Mouse (Mus musculus): ENCODE measurements at regions not wholly inside any gene's neighbourhood (a gene's known extent, or its start where the extent isn't known, plus 50 kb on each side); places are given as distances from the start of the nearest gene placed in this dataset.
A peak's percentile ranks its signal among the peaks of the same experiment; 100 is the strongest.

- no peak overlapping the region for H3K4me3 ChIP-seq (ENCODE audit: low read depth, low read length)
- H3K27me3 ChIP-seq (ENCODE audit: control insufficient read depth, insufficient read depth, low read length) = no peaks in the 10 kb centered on the region
- TF ChIP-seq POLR2A (IDR thresholded peaks at IDR 0.05; ENCODE audit: low read depth, low read length) (no peak), CTCF (IDR thresholded peaks at IDR 0.05; ENCODE audit: extremely low read depth, insufficient read length, insufficient replicate concordance, low read depth, low read length) (no peak)
- H3K4me1 ChIP-seq (ENCODE audit: control insufficient read depth, insufficient read depth, insufficient read length, low read length) = no peaks in the 10 kb centered on the region
- no peaks in the 10 kb centered on the region for H3K36me3 ChIP-seq (ENCODE audit: control insufficient read depth, insufficient read depth, low read length)
- H3K27ac ChIP-seq (ENCODE audit: insufficient read depth, low read depth, low read length) = no peak overlapping the region
Measured at GRCm38 (mm10) chr11:12836387-12836786, 371.6 kb upstream of the Cobl start.

GRCm38 (mm10) chr11:12812021-12812420 lies 347.3 kb upstream of the Cobl start:
- H3K4me3 ChIP-seq (ENCODE audit: low read depth, low read length) = no peak overlapping the region
- no peaks in the 10 kb centered on the region for H3K36me3 ChIP-seq (ENCODE audit: control insufficient read depth, insufficient read depth, low read length)
- H3K27me3 ChIP-seq (ENCODE audit: control insufficient read depth, insufficient read depth, low read length) = no peaks in the 10 kb centered on the region
- H3K4me1 ChIP-seq (ENCODE audit: control insufficient read depth, insufficient read depth, insufficient read length, low read length) = no peaks in the 10 kb centered on the region
- H3K27ac ChIP-seq (ENCODE audit: insufficient read depth, low read depth, low read length) = no peak overlapping the region
- TF ChIP-seq CTCF (IDR thresholded peaks at IDR 0.05; ENCODE audit: extremely low read depth, insufficient read length, insufficient replicate concordance, low read depth, low read length) (no peak), POLR2A (IDR thresholded peaks at IDR 0.05; ENCODE audit: low read depth, low read length) (no peak)

GRCm38 (mm10) chr11:12810949-12811881 lies 346.5 kb upstream of the Cobl start:
- 40% methylated on average over 11 of the region's 11 CpGs for WGBS
- TF ChIP-seq CTCF (IDR thresholded peaks at IDR 0.05; ENCODE audit: extremely low read depth, insufficient read length, insufficient replicate concordance, low read depth, low read length) = peak; percentile 21; the same call in 1 of the 2 replicates
- no peak for TF ChIP-seq POLR2A (IDR thresholded peaks at IDR 0.05; ENCODE audit: low read depth, low read length)
- Histone ChIP-seq H3K36me3 (ENCODE audit: control insufficient read depth, insufficient read depth, low read length) (no peaks in the 10 kb centered on the region), H3K4me3 (ENCODE audit: low read depth, low read length) (no peak overlapping the region), H3K4me1 (ENCODE audit: control insufficient read depth, insufficient read depth, insufficient read length, low read length) (no peaks in the 10 kb centered on the region), H3K27me3 (ENCODE audit: control insufficient read depth, insufficient read depth, low read length) (no peaks in the 10 kb centered on the region), H3K27ac (ENCODE audit: insufficient read depth, low read depth, low read length) (no peak overlapping the region)

Measured in small intestine, adult 2 months (tissue).